Mouse (Mus musculus): ENCODE measurements around the gene Pde3a. TPM values are rescaled to one million over a fixed set of nuclear protein-coding genes. Genes with fewer than 3 reads are reported as not detected.

Pde3a gene
- polyA plus RNA-seq, 1 experiment from 2014 or later, result 4.8 TPM

- Histone ChIP-seq H3K4me2 (ENCODE audit: low read depth, low read length) (no peak overlapping the region), H3K27ac (ENCODE audit: low read length) (no peak overlapping the region), H3K4me1 (replicated peaks; ENCODE audit: control insufficient read depth, insufficient read depth, low read length) (peaks cover 4% of the 10 kb centered on the region; the same call in 1 of the 2 replicates), H3K9me3 (ENCODE audit: control insufficient read depth, low read length) (no peaks in the 10 kb centered on the region), H3K9ac (ENCODE audit: low read length) (no peak overlapping the region), H3K27me3 (ENCODE audit: control insufficient read depth, insufficient read depth, low read depth, low read length) (no peaks in the 10 kb centered on the region), H3K4me3 (ENCODE audit: low read length) (no peak overlapping the region), H3K36me3 (ENCODE audit: control insufficient read depth, insufficient read depth, low read length) (no peaks in the 10 kb centered on the region)
- 40% methylated on average over 4 of the region's 4 CpGs for WGBS
- no peak for ATAC-seq (ENCODE audit: low read depth)
These were observed 5.9 kb downstream of the Pde3a start for GRCm38 (mm10) chr6:141254956-141255355.

DNA sequence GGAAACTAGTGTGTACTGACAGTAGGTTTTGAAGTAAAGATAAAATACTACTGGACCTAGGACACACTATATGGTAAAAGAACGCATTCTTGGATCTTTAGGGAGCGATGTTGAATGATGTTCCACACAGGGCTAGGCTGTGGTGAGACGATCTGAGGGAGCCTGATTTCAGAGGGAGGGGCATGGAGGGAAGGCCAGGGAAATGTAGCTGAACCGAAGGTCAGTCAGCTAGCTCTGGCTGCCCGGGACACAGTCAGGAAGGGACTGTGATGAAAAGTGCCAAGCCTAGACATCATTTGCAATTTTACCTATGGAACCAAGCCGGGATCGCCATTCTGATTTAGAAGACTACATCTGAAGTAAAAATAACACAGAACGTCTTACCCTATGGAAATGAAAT lies 7.8 kb downstream of the Pde3a start:
- H3K9ac ChIP-seq (ENCODE audit: low read length), result no peak overlapping the region
- H3K27ac ChIP-seq (ENCODE audit: low read length), result no peak overlapping the region
- ATAC-seq (ENCODE audit: low read depth), result no peak
- H3K9me3 ChIP-seq (ENCODE audit: control insufficient read depth, low read length), result no peaks in the 10 kb centered on the region
- no peaks in the 10 kb centered on the region for H3K36me3 ChIP-seq (ENCODE audit: control insufficient read depth, insufficient read depth, low read length)
- 61% methylated on average over 8 of the region's 8 CpGs for WGBS
- H3K4me1 ChIP-seq (replicated peaks; ENCODE audit: control insufficient read depth, insufficient read depth, low read length), result peaks cover 4% of the 10 kb centered on the region; the same call in 1 of the 2 replicates
- no peak overlapping the region for H3K4me3 ChIP-seq (ENCODE audit: low read length)
- H3K27me3 ChIP-seq (ENCODE audit: control insufficient read depth, insufficient read depth, low read depth, low read length), result no peaks in the 10 kb centered on the region
- no peak overlapping the region for H3K4me2 ChIP-seq (ENCODE audit: low read depth, low read length)

DNA sequence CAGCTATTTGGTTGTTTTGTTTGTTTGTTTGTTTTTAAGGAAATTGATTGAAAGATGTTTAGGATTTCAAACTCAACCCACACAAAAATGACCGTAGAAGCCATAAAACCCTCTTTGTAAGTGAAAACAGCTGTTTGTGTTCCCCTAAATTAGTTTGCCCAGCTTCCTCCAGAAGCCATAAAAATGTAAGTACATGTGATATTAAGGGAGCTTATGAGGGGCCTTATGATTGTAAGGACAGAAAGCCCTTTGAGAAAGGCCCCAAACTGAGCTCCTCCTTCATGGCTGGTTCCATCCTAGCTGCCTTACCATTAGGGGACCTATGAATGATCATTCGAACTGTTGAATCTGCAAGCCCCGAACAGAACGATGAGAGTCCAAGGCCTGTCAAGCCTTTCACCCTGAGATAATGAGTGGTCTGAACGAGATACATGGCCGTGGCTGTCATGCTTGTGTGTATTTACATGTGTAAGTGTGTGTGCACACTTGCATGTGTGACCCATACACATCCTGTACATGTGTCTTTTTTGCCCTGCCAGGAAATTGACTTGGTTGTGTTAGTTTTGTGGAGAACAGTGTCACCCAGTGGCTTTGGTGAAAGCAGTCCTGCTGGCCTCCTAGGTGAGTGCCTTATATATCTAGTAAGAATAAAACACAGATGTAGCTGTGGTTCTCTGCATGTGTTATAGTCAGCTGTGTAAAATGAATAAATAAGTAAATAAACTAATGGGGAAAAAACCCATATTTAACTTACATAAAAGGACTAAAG lies 8.5 kb downstream of the Pde3a start:
- H3K27me3 ChIP-seq (ENCODE audit: control insufficient read depth, insufficient read depth, low read depth, low read length), result no peaks in the 10 kb centered on the region
- 75% methylated on average over 6 of the region's 6 CpGs for WGBS
- H3K27ac ChIP-seq (ENCODE audit: low read length), result no peak overlapping the region
- H3K4me3 ChIP-seq (ENCODE audit: low read length), result no peak overlapping the region
- no peak overlapping the region for H3K9ac ChIP-seq (ENCODE audit: low read length)
- no peak overlapping the region for H3K4me2 ChIP-seq (ENCODE audit: low read depth, low read length)
- no peaks in the 10 kb centered on the region for H3K36me3 ChIP-seq (ENCODE audit: control insufficient read depth, insufficient read depth, low read length)
- ATAC-seq (ENCODE audit: low read depth), result no peak
- H3K9me3 ChIP-seq (ENCODE audit: control insufficient read depth, low read length), result no peaks in the 10 kb centered on the region
- H3K4me1 ChIP-seq (replicated peaks; ENCODE audit: control insufficient read depth, insufficient read depth, low read length), result peaks cover 4% of the 10 kb centered on the region; the same call in 1 of the 2 replicates

- no peak overlapping the region for H3K4me2 ChIP-seq (ENCODE audit: low read depth, low read length)
- H3K9me3 ChIP-seq (ENCODE audit: control insufficient read depth, low read length), result no peaks in the 10 kb centered on the region
- H3K36me3 ChIP-seq (ENCODE audit: control insufficient read depth, insufficient read depth, low read length), result no peaks in the 10 kb centered on the region
- H3K4me1 ChIP-seq (replicated peaks; ENCODE audit: control insufficient read depth, insufficient read depth, low read length), result peaks cover 8% of the 10 kb centered on the region
- ATAC-seq (ENCODE audit: low read depth), result no peak
- H3K27me3 ChIP-seq (ENCODE audit: control insufficient read depth, insufficient read depth, low read depth, low read length), result no peaks in the 10 kb centered on the region
- no peak overlapping the region for H3K27ac ChIP-seq (ENCODE audit: low read length)
- H3K4me3 ChIP-seq (ENCODE audit: low read length), result no peak overlapping the region
- 92% methylated on average over 4 of the region's 4 CpGs for WGBS
- no peak overlapping the region for H3K9ac ChIP-seq (ENCODE audit: low read length)
These were observed 16.2 kb downstream of the Pde3a start for GRCm38 (mm10) chr6:141265257-141265656.

DNA sequence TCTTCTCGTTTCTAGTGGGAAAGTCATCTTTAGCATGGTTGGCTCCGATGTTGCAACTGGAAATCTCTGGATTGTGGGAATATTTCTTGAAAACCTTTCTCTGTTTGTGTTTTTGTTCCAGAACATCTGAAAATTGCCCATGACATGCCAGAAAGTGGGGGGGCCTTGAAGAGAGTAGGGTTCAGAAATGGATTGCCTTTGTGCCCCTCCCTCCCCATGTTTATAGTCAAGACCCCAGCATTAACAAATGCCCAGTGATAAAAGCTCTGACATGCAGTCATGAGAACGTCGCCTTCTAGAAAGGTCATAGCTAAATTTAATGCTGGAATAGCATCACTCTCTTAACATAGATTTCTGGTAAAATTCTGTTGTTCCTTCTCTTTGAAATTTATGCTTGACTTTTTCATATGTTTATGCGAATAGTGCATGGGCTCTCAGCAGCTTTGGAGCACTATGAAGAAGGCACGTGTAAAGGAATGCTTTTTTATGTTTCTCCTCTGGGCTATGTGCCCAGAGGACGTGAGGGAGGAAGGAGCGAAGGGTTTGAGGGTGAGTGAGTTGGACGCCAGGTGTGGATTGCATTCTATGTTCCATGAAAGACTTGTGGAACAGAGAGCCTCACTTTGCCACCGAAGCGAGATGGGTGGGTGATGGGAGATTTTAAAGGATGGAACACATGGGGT lies 19.0 kb downstream of the Pde3a start:
- no peak for ATAC-seq (ENCODE audit: low read depth)
- Histone ChIP-seq H3K4me3 (ENCODE audit: low read length) (no peak overlapping the region), H3K9me3 (ENCODE audit: control insufficient read depth, low read length) (no peaks in the 10 kb centered on the region), H3K4me2 (ENCODE audit: low read depth, low read length) (no peak overlapping the region), H3K27me3 (ENCODE audit: control insufficient read depth, insufficient read depth, low read depth, low read length) (no peaks in the 10 kb centered on the region), H3K27ac (ENCODE audit: low read length) (no peak overlapping the region), H3K36me3 (ENCODE audit: control insufficient read depth, insufficient read depth, low read length) (no peaks in the 10 kb centered on the region), H3K9ac (ENCODE audit: low read length) (no peak overlapping the region), H3K4me1 (replicated peaks; ENCODE audit: control insufficient read depth, insufficient read depth, low read length) (peaks cover 8% of the 10 kb centered on the region)
- WGBS, result 57% methylated on average over 11 of the region's 11 CpGs

- whole genome bisulfite sequencing, result 89% methylated on average over 5 of the region's 5 CpGs
- no peak for ATAC-seq (ENCODE audit: low read depth)
- no peaks in the 10 kb centered on the region for H3K9me3 ChIP-seq (ENCODE audit: control insufficient read depth, low read length)
These were observed 19.8 kb downstream of the Pde3a start for GRCm38 (mm10) chr6:141268871-141269270.

DNA sequence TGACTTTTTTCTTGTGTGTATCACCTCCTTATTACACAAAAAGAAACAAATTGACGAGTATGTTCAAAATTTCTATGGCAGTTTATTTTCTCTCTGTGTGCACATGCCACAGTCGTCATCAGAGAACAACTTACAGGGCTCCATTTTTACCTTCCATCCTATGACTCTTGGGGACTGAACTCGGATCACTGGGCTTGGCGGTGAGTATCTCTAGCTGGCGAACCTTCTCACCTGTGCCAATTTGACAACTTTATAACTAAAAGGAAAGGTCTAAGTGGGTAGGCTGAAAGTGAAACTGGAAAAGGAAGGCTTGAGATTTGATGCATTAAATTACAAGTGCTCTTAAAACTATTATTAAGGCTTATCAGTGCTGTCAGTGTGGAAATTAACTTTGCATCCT lies 22.1 kb downstream of the Pde3a start:
- peaks cover 8% of the 10 kb centered on the region for H3K4me1 ChIP-seq (replicated peaks; ENCODE audit: control insufficient read depth, insufficient read depth, low read length)
- 72% methylated on average over 5 of the region's 5 CpGs for WGBS
- no peaks in the 10 kb centered on the region for H3K9me3 ChIP-seq (ENCODE audit: control insufficient read depth, low read length)
- H3K4me2 ChIP-seq (ENCODE audit: low read depth, low read length), result no peak overlapping the region
- H3K4me3 ChIP-seq (ENCODE audit: low read length), result no peak overlapping the region
- no peaks in the 10 kb centered on the region for H3K27me3 ChIP-seq (ENCODE audit: control insufficient read depth, insufficient read depth, low read depth, low read length)
- H3K36me3 ChIP-seq (ENCODE audit: control insufficient read depth, insufficient read depth, low read length), result no peaks in the 10 kb centered on the region
- no peak for ATAC-seq (ENCODE audit: low read depth)
- no peak overlapping the region for H3K27ac ChIP-seq (ENCODE audit: low read length)
- no peak overlapping the region for H3K9ac ChIP-seq (ENCODE audit: low read length)

More at GRCm38 (mm10) chr6:141268871-141269270, 19.8 kb downstream of the Pde3a start:
- Histone ChIP-seq H3K4me3 (ENCODE audit: low read length) (no peak overlapping the region), H3K36me3 (ENCODE audit: control insufficient read depth, insufficient read depth, low read length) (no peaks in the 10 kb centered on the region), H3K27ac (ENCODE audit: low read length) (no peak overlapping the region), H3K27me3 (ENCODE audit: control insufficient read depth, insufficient read depth, low read depth, low read length) (no peaks in the 10 kb centered on the region), H3K9ac (ENCODE audit: low read length) (no peak overlapping the region), H3K4me1 (replicated peaks; ENCODE audit: control insufficient read depth, insufficient read depth, low read length) (peaks cover 8% of the 10 kb centered on the region), H3K4me2 (ENCODE audit: low read depth, low read length) (no peak overlapping the region)

- H3K4me2 ChIP-seq (ENCODE audit: low read depth, low read length), result no peak overlapping the region
- H3K27me3 ChIP-seq (ENCODE audit: control insufficient read depth, insufficient read depth, low read depth, low read length), result no peaks in the 10 kb centered on the region
- H3K9me3 ChIP-seq (ENCODE audit: control insufficient read depth, low read length), result no peaks in the 10 kb centered on the region
- H3K4me3 ChIP-seq (ENCODE audit: low read length), result no peak overlapping the region
- H3K9ac ChIP-seq (ENCODE audit: low read length), result no peak overlapping the region
- WGBS, result 73% methylated on average over 3 of the region's 3 CpGs
- H3K27ac ChIP-seq (ENCODE audit: low read length), result no peak overlapping the region
- no peaks in the 10 kb centered on the region for H3K36me3 ChIP-seq (ENCODE audit: control insufficient read depth, insufficient read depth, low read length)
- peaks cover 8% of the 10 kb centered on the region for H3K4me1 ChIP-seq (replicated peaks; ENCODE audit: control insufficient read depth, insufficient read depth, low read length)
- ATAC-seq (ENCODE audit: low read depth), result no peak
These were observed 22.5 kb downstream of the Pde3a start for GRCm38 (mm10) chr6:141271579-141271978.

DNA sequence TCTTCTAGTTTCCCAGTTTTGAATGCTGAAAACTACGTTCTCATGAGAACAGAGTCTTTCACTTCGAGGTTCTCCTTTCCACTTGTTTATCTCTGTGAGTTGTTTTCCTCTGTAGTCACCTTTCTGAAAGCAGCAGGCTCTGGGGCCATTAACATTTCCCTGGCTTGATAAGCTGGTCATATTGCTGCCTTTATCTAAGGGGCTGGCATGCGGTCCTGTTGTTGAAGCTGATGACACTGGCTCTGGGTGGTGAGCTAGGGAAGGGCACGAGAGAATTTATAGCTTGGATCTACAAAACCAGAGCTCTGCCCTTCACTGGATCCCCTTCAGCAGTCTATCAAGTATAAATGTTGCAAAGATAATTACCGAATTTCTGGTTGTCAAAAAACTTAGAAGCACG lies 24.6 kb downstream of the Pde3a start:
- no peaks in the 10 kb centered on the region for H3K36me3 ChIP-seq (ENCODE audit: control insufficient read depth, insufficient read depth, low read length)
- H3K9me3 ChIP-seq (ENCODE audit: control insufficient read depth, low read length), result no peaks in the 10 kb centered on the region
- H3K4me2 ChIP-seq (ENCODE audit: low read depth, low read length), result no peak overlapping the region
- WGBS, result 76% methylated on average over 6 of the region's 6 CpGs
- no peak for ATAC-seq (ENCODE audit: low read depth)
- no peak overlapping the region for H3K9ac ChIP-seq (ENCODE audit: low read length)
- no peak overlapping the region for H3K4me3 ChIP-seq (ENCODE audit: low read length)
- no peaks in the 10 kb centered on the region for H3K4me1 ChIP-seq (replicated peaks; ENCODE audit: control insufficient read depth, insufficient read depth, low read length)
- no peak overlapping the region for H3K27ac ChIP-seq (ENCODE audit: low read length)
- no peaks in the 10 kb centered on the region for H3K27me3 ChIP-seq (ENCODE audit: control insufficient read depth, insufficient read depth, low read depth, low read length)
